Mouse (Mus musculus) ovary, postnatal 36 days (tissue): Measurements from ENCODE around the gene Gm21887.
"Not testable (repeated sequence)": the region's sequence is repeated elsewhere in the genome, so short reads cannot be mapped to it uniquely, and the experiment has no call there.

Source experiments
- DNase-seq: peaks from one replicate; pipeline ENCODE4 v3.0.0; 2022; ENCODE audit warnings: low spot score, mixed read lengths

The Gm21887 gene

GRCm38 (mm10) chrX:170009016-170009750 lies at the start of gene Gm21887:
Gene Gm21887, plus strand, starts transcription at chrX:170009659.
- DNase-seq, result peak; percentile 99

GRCm38 (mm10) chrX:169969337-169969736 lies 40.1 kb upstream of the Gm21887 start:
- DNase-seq, result no peak

- not testable (repeated sequence) for DNase-seq
These were observed 39.7 kb upstream of the Gm21887 start for GRCm38 (mm10) chrX:169969765-169970164.

GRCm38 (mm10) chrX:169970546-169970945 lies 38.9 kb upstream of the Gm21887 start:
- DNase-seq, result not testable (repeated sequence)

- not testable (repeated sequence) for DNase-seq
These were observed 37.9 kb upstream of the Gm21887 start for GRCm38 (mm10) chrX:169971562-169971961.

GRCm38 (mm10) chrX:169972131-169972530 lies 37.3 kb upstream of the Gm21887 start:
- not testable (repeated sequence) for DNase-seq

- DNase-seq, result not testable (repeated sequence)
These were observed 36.5 kb upstream of the Gm21887 start for GRCm38 (mm10) chrX:169972791-169973494.

- not testable (repeated sequence) for DNase-seq
These were observed 35.7 kb upstream of the Gm21887 start for GRCm38 (mm10) chrX:169973806-169974205.

- not testable (repeated sequence) for DNase-seq
These were observed 35.0 kb upstream of the Gm21887 start for GRCm38 (mm10) chrX:169974456-169974855.

GRCm38 (mm10) chrX:169974974-169975373 lies 34.5 kb upstream of the Gm21887 start:
- not testable (repeated sequence) for DNase-seq

GRCm38 (mm10) chrX:169975681-169976131 lies 33.8 kb upstream of the Gm21887 start:
- DNase-seq, result not testable (repeated sequence)

- DNase-seq, result not testable (repeated sequence)
These were observed 33.1 kb upstream of the Gm21887 start for GRCm38 (mm10) chrX:169976340-169976739.

GRCm38 (mm10) chrX:169977856-169978435 lies 31.5 kb upstream of the Gm21887 start:
- not testable (repeated sequence) for DNase-seq

GRCm38 (mm10) chrX:169978436-169979381 lies 30.8 kb upstream of the Gm21887 start:
- DNase-seq, result peak; percentile 68

GRCm38 (mm10) chrX:169979461-169980202 lies 29.8 kb upstream of the Gm21887 start:
- not testable (repeated sequence) for DNase-seq

- DNase-seq, result not testable (repeated sequence)
These were observed 29.3 kb upstream of the Gm21887 start for GRCm38 (mm10) chrX:169980203-169980556.

GRCm38 (mm10) chrX:169980809-169981289 lies 28.6 kb upstream of the Gm21887 start:
- DNase-seq, result no peak

GRCm38 (mm10) chrX:169981761-169982181 lies 27.7 kb upstream of the Gm21887 start:
- DNase-seq, result not testable (repeated sequence)

GRCm38 (mm10) chrX:169982606-169983400 lies 26.7 kb upstream of the Gm21887 start:
- not testable (repeated sequence) for DNase-seq
